Mouse (Mus musculus) stomach, embryonic 16.5 days (tissue): ENCODE measurements around the gene Zbtb42. TPM values are rescaled to one million over a fixed set of nuclear protein-coding genes. Genes with fewer than 3 reads are reported as not detected.
A peak's percentile ranks its signal among the peaks of the same experiment; 100 is the strongest.

Experiments
- ATAC-seq: fragments of 200-750 bp; cut with Nextera tagmentation; 2 replicates; pipeline ENCODE4 v1.8.0; 2017; ENCODE audit warnings: moderate number of reproducible peaks, moderate TSS enrichment; ENCODE audit not compliant: insufficient read depth, low FRiP score
- H3K27ac ChIP-seq: fragments of 300-500 bp; sonication (generic); 2 replicates; pipeline ENCODE4 v1.5.1; 2014; ENCODE audit warnings: low read length
- H3K27me3 ChIP-seq: fragments of 300-500 bp; sonication (generic); 2 replicates; pipeline ENCODE4 v1.6.1; 2014; ENCODE audit warnings: low read length, control low read depth, mixed read lengths; ENCODE audit not compliant: control insufficient read depth, insufficient read depth
- H3K36me3 ChIP-seq: fragments of 300-500 bp; sonication (generic); 2 replicates; pipeline ENCODE4 v1.6.1; 2014; ENCODE audit warnings: low read length; ENCODE audit not compliant: control insufficient read depth, insufficient read depth
- H3K4me1 ChIP-seq: fragments of 300-500 bp; sonication (generic); 2 replicates; pipeline ENCODE4 v1.6.1; 2014; ENCODE audit warnings: low read length, control low read depth, mixed read lengths; ENCODE audit not compliant: control insufficient read depth, insufficient read depth
- H3K4me2 ChIP-seq: fragments of 300-500 bp; sonication (generic); 2 replicates; pipeline ENCODE4 v1.6.1; 2014; ENCODE audit warnings: low read depth, low read length, mixed read lengths
- H3K4me3 ChIP-seq: fragments of 300-500 bp; sonication (generic); replicated peaks from 2 replicates; pipeline ENCODE4 v1.5.1; 2014; ENCODE audit warnings: mild to moderate bottlenecking, low read length
- H3K9ac ChIP-seq: fragments of 300-500 bp; sonication (generic); 2 replicates; pipeline ENCODE4 v1.6.1; 2014; ENCODE audit warnings: low read length
- H3K9me3 ChIP-seq: fragments of 300-500 bp; sonication (generic); replicated peaks from 2 replicates; pipeline ENCODE4 v1.6.1; 2016; ENCODE audit warnings: low read length, control low read depth; ENCODE audit not compliant: control insufficient read depth
- WGBS: fragments of 180-500 bp; shearing (Covaris S2); extraction: QIAGEN DNeasy Blood & Tissue Kit; methylation state at CpG from one replicate; pipeline ENCODE4 v1.1.7; 2014; 5-methylcytosine and 5-hydroxymethylcytosine counted together
- polyA plus RNA-seq: library from polyadenylated mRNA; unstranded; fragments of >200 nt; fragmentation: Nextera tagmentation; extraction: Ambion mirVana; gene quantifications from 2 replicates; pipeline ENCODE4 v1.2.1, GENCODE M21; 2015

Zbtb42 gene
- polyA plus RNA-seq, 1 experiment from 2014 or later: 9.7 TPM

GRCm38 (mm10) chr12:112643126-112643525 lies 35.5 kb upstream of the Zbtb42 start:
- peaks cover 14% of the 10 kb centered on the region for H3K4me1 ChIP-seq
- ATAC-seq: no peak
- H3K9ac ChIP-seq: no peak overlapping the region
- no peaks in the 10 kb centered on the region for H3K27me3 ChIP-seq
- H3K27ac ChIP-seq: no peak overlapping the region
- no peaks in the 10 kb centered on the region for H3K9me3 ChIP-seq
- no peaks in the 10 kb centered on the region for H3K36me3 ChIP-seq
- H3K4me3 ChIP-seq: no peak overlapping the region
- H3K4me2 ChIP-seq: no peak overlapping the region
- WGBS: 88% methylated on average over 6 of the region's 6 CpGs

- no peaks in the 10 kb centered on the region; the same call in 1 of the 2 replicates for H3K36me3 ChIP-seq
- WGBS: 2% methylated on average over 46 of the region's 46 CpGs
- H3K27ac ChIP-seq: peak within 1 kb of the TSS; percentile 90
- H3K4me2 ChIP-seq: peak within 1 kb of the TSS; percentile 74
- peaks cover 14% of the 10 kb centered on the region for H3K4me1 ChIP-seq
- H3K9ac ChIP-seq: peak within 1 kb of the TSS; percentile 89
- H3K4me3 ChIP-seq: peak within 1 kb of the TSS; percentile 67
- H3K9me3 ChIP-seq: no peaks in the 10 kb centered on the region
- ATAC-seq: peak; percentile 96
- H3K27me3 ChIP-seq: no peaks in the 10 kb centered on the region
Observed at GRCm38 (mm10) chr12:112644180-112644854, 34.3 kb upstream of the Zbtb42 start, which contains the start of gene Siva1. Gene Siva1, plus strand, starts transcription at chr12:112644679.

DNA sequence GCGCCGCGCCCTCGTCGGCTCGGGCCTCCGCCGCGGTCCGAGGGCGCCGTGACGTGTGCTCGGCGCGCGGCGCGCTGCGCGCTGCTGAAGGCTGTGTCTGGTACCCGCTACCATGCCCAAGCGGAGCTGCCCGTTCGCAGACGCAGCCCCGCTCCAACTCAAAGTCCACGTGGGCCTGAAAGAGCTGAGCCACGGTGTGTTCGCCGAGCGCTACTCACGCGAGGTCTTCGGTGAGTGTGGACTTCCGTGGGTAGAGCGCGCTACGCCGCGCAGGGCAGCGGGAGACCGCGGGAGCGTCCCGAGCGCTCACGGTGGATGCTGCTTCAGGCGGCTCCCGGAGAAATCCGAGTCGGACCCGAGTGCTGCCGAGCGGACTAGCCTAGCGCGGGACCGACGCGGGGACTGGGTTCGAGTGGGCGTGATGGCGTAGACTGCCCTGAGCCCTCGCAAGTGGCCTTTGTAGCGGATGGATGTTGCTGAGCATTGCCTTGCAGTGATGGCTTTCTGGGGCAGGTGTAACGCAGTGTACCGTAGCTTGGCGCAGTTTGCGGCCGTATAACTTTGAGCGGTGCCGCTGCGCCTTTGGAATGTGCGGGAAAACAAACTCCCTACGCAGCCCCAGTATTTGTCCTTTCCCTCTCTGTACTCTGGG lies 33.6 kb upstream of the Zbtb42 start:
- peak overlapping the region; percentile 89 for H3K9ac ChIP-seq
- peak; percentile 15; the same call in 1 of the 2 replicates for ATAC-seq
- H3K4me1 ChIP-seq: peaks cover 14% of the 10 kb centered on the region
- H3K4me3 ChIP-seq: peak overlapping the region; percentile 67
- H3K4me2 ChIP-seq: peak overlapping the region; percentile 74
- no peaks in the 10 kb centered on the region; the same call in 1 of the 2 replicates for H3K36me3 ChIP-seq
- peak overlapping the region; percentile 90 for H3K27ac ChIP-seq
- no peaks in the 10 kb centered on the region for H3K27me3 ChIP-seq
- under 1% methylated on average over 75 of the region's 75 CpGs for WGBS
- H3K9me3 ChIP-seq: no peaks in the 10 kb centered on the region

GRCm38 (mm10) chr12:112646139-112646538 lies 32.5 kb upstream of the Zbtb42 start:
- no peak for ATAC-seq
- Histone ChIP-seq H3K9ac (peak overlapping the region; percentile 89), H3K27me3 (no peaks in the 10 kb centered on the region), H3K4me2 (peak overlapping the region; percentile 74), H3K4me1 (peaks cover 14% of the 10 kb centered on the region), H3K9me3 (no peaks in the 10 kb centered on the region), H3K36me3 (no peaks in the 10 kb centered on the region; the same call in 1 of the 2 replicates), H3K4me3 (peak overlapping the region; percentile 67), H3K27ac (no peak overlapping the region; the same call in 1 of the 2 replicates)
- 46% methylated on average over 6 of the region's 6 CpGs for WGBS

- 90% methylated on average over 5 of the region's 5 CpGs for WGBS
- Histone ChIP-seq H3K9ac (no peak overlapping the region), H3K27ac (no peak overlapping the region), H3K4me2 (no peak overlapping the region), H3K4me3 (no peak overlapping the region), H3K9me3 (no peaks in the 10 kb centered on the region), H3K4me1 (peaks cover 14% of the 10 kb centered on the region), H3K36me3 (peaks cover 6% of the 10 kb centered on the region; the same call in 1 of the 2 replicates), H3K27me3 (no peaks in the 10 kb centered on the region)
- no peak for ATAC-seq
Observed at GRCm38 (mm10) chr12:112648081-112648480, 30.5 kb upstream of the Zbtb42 start.

DNA sequence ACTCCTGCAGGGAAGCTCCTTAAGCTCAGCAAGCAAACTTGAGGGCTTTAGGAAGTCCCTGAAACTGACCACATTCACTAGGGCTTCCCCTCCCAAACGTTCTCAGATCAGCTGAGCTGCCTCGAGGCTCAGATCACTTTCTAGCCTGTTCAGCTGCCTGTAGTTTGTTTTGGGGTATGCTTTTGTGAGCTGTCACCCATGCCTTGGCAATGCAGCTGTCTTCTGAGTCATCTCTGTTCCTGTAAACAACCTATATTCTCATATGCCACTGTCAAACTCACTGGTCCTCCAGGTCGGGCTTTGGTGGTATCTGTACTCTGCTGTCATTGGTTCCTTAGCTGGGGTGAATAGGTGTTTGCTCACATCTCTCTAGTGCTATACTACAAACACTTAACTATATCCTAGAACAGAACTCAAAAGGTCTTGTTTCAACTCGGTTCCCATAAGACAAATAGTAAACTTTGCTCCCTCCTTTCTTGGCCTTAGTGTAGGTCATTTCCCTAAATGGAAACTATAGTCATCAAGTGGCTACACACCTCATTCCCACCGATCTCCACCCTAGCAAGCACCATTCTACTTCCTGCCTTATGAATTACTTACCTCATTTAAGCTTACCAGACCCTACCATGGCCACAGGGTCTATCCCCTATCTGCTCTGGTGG lies 26.7 kb upstream of the Zbtb42 start:
- no peak for ATAC-seq
- no peak overlapping the region for H3K27ac ChIP-seq

DNA sequence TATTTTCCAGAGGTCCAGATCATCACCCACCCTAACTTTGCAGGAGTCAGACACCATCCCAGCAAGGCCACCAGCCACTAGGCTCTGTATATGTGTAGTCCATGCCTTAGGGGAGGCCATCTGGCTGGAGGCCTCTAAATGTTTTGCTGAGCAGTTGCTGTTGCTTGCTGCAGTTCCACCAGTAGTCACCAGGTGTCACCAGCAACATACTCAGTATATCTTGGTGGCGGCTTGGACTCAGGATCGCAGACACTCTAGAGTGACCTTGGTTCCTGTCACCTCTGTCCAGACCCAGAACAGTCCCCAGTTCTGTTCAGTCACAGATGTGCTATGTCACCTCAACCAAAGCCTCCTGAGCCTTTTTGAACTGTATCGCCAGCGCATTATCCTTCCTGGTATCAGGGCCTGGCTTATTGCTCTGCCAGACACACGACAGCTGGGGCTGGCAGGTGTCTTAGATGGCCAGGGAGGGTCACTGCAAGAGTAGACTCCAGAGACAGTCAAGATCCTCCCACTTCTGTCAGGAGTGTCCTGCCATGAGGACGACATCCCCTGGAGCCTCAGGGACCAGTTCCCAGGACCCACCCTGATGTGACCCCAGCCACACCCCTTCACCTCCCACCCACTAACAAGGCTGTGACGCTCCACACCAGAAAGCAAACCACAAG lies 25.3 kb upstream of the Zbtb42 start:
- no peak overlapping the region for H3K4me2 ChIP-seq
- peaks cover 10% of the 10 kb centered on the region; the same call in 1 of the 2 replicates for H3K4me1 ChIP-seq
- no peak overlapping the region for H3K9ac ChIP-seq
- no peak overlapping the region for H3K4me3 ChIP-seq
- H3K36me3 ChIP-seq: peaks cover 35% of the 10 kb centered on the region
- H3K9me3 ChIP-seq: no peaks in the 10 kb centered on the region
- 36% methylated on average over 7 of the region's 7 CpGs for WGBS
- no peaks in the 10 kb centered on the region for H3K27me3 ChIP-seq
- ATAC-seq: peak; percentile 54
- H3K27ac ChIP-seq: 0 out of 2 replicates have a peak overlapping the region, but pooled peaks have one; percentile 17

More for the DNA sequence above, 26.7 kb upstream of the Zbtb42 start:
- Histone ChIP-seq H3K4me3 (no peak overlapping the region), H3K9ac (no peak overlapping the region), H3K4me1 (peaks cover 10% of the 10 kb centered on the region; the same call in 1 of the 2 replicates), H3K36me3 (peaks cover 25% of the 10 kb centered on the region), H3K4me2 (no peak overlapping the region), H3K9me3 (no peaks in the 10 kb centered on the region), H3K27me3 (no peaks in the 10 kb centered on the region)
- WGBS: 74% methylated on average over 5 of the region's 5 CpGs

DNA sequence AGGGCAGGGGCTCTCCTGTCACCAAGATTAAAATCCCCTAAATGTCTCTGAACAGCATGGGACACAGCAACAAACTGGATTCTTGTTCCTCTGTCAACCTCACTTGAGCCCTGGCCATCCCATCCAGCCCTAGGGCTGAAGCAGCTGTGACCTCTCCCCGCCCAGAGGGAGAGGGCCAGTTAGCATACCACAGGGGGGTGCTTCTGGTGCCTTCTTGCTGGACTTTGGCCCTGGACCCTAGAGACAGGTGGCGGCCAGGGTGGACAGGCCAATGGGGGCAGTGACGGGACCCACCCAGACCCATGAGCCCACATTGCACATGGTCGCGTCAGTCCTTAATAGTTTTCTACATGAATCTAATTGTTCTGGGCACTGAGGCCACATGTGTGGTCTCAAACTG lies 24.6 kb upstream of the Zbtb42 start:
- WGBS: 89% methylated on average over 5 of the region's 5 CpGs
- Histone ChIP-seq H3K27ac (no peak overlapping the region; the same call in 1 of the 2 replicates), H3K9me3 (no peaks in the 10 kb centered on the region), H3K36me3 (peaks cover 42% of the 10 kb centered on the region), H3K4me3 (no peak overlapping the region), H3K4me1 (peaks cover 10% of the 10 kb centered on the region; the same call in 1 of the 2 replicates), H3K27me3 (no peaks in the 10 kb centered on the region), H3K9ac (no peak overlapping the region), H3K4me2 (no peak overlapping the region)
- ATAC-seq: no peak
